Mouse (Mus musculus) forebrain, embryonic 14.5 days (tissue): Measurements from ENCODE around the gene Ptges2. TPM values are rescaled to one million over a fixed set of nuclear protein-coding genes. Genes with fewer than 3 reads are reported as not detected.

Source experiments
- ATAC-seq: fragments of 200-750 bp; cut with Nextera tagmentation; 2 replicates; pipeline ENCODE4 v1.8.0; 2017; ENCODE audit warnings: mild to moderate bottlenecking, moderate library complexity
- DNase-seq: peaks from one replicate; pipeline ENCODE4 v3.0.0-alpha.2; 2015; ENCODE audit warnings: low spot score
- H3K27ac ChIP-seq: fragments of 300-500 bp; sonication (generic); 2 replicates; pipeline ENCODE4 v1.5.1; 2014; ENCODE audit warnings: low read depth, mild to moderate bottlenecking, control low read depth, low read length, moderate library complexity
- H3K27me3 ChIP-seq: fragments of 300-500 bp; sonication (generic); replicated peaks from 2 replicates; pipeline ENCODE4 v1.6.1; 2014; ENCODE audit warnings: low read length, control low read depth, mixed read lengths; ENCODE audit not compliant: control insufficient read depth, insufficient read depth
- H3K36me3 ChIP-seq: fragments of 300-500 bp; sonication (generic); 2 replicates; pipeline ENCODE4 v1.6.1; 2014; ENCODE audit warnings: low read length, control low read depth; ENCODE audit not compliant: control insufficient read depth, insufficient read depth
- H3K4me1 ChIP-seq: fragments of 300-500 bp; sonication (generic); 2 replicates; pipeline ENCODE4 v1.6.1; 2014; ENCODE audit warnings: antibody characterized with exemption, low read length, control low read depth; ENCODE audit not compliant: control insufficient read depth, insufficient read depth
- H3K4me2 ChIP-seq: fragments of 300-500 bp; sonication (generic); 2 replicates; pipeline ENCODE4 v1.6.1; 2014; ENCODE audit warnings: mild to moderate bottlenecking, control low read depth, low read length
- H3K4me3 ChIP-seq: fragments of 300-500 bp; sonication (generic); 2 replicates; pipeline ENCODE4 v1.5.1; 2014; ENCODE audit warnings: low read depth, low read length, control low read depth
- H3K9ac ChIP-seq: fragments of 300-500 bp; sonication (generic); 2 replicates; pipeline ENCODE4 v1.6.1; 2014; ENCODE audit warnings: mild to moderate bottlenecking, low read length, control low read depth, moderate library complexity
- H3K9me3 ChIP-seq: fragments of 300-500 bp; sonication (generic); replicated peaks from 2 replicates; pipeline ENCODE4 v1.6.1; 2016; ENCODE audit warnings: low read length, control low read depth, mixed read lengths; ENCODE audit not compliant: control insufficient read depth
- WGBS: fragments of 180-500 bp; shearing (Covaris S2); extraction: QIAGEN DNeasy Blood & Tissue Kit; methylation state at CpG from one replicate; pipeline ENCODE4 v1.1.7; 2014; 5-methylcytosine and 5-hydroxymethylcytosine counted together
- polyA plus RNA-seq: library from polyadenylated mRNA; unstranded; fragments of >200 nt; fragmentation: Nextera tagmentation; extraction: Ambion mirVana; gene quantifications from 2 replicates; pipeline ENCODE4 v1.2.1, GENCODE M21; 2014

Ptges2 gene
- polyA plus RNA-seq, 1 experiment from 2014 or later, result 42.2 TPM

- Histone ChIP-seq H3K27me3 (no peaks in the 10 kb centered on the region), H3K27ac (no peak overlapping the region), H3K9ac (no peak overlapping the region), H3K4me3 (no peak overlapping the region), H3K4me1 (no peaks in the 10 kb centered on the region), H3K4me2 (no peak overlapping the region), H3K9me3 (no peaks in the 10 kb centered on the region), H3K36me3 (peaks cover 78% of the 10 kb centered on the region)
- DNase-seq, result no peak
- ATAC-seq, result no peak
- WGBS, result 93% methylated on average over 2 of the region's 2 CpGs
Observed at GRCm38 (mm10) chr2:32416556-32416955, 20.9 kb downstream of the Ptges2 start.

- Histone ChIP-seq H3K4me2 (no peak overlapping the region), H3K27ac (no peak overlapping the region), H3K9me3 (no peaks in the 10 kb centered on the region), H3K4me3 (no peak overlapping the region), H3K4me1 (no peaks in the 10 kb centered on the region), H3K36me3 (peaks cover 79% of the 10 kb centered on the region), H3K9ac (no peak overlapping the region), H3K27me3 (no peaks in the 10 kb centered on the region)
- ATAC-seq, result no peak
- no peak for DNase-seq
- WGBS, result 95% methylated on average over 8 of the region's 8 CpGs
Observed at GRCm38 (mm10) chr2:32417486-32417885, 21.8 kb downstream of the Ptges2 start.

GRCm38 (mm10) chr2:32418430-32419151 lies 22.9 kb downstream of the Ptges2 start:
- DNase-seq (no peak), ATAC-seq (no peak)
- H3K27me3 ChIP-seq, result no peaks in the 10 kb centered on the region
- WGBS, result 92% methylated on average over 12 of the region's 12 CpGs
- H3K4me1 ChIP-seq, result peaks cover 6% of the 10 kb centered on the region
- no peaks in the 10 kb centered on the region for H3K9me3 ChIP-seq
- H3K36me3 ChIP-seq, result peaks cover 79% of the 10 kb centered on the region
- no peak overlapping the region for H3K4me3 ChIP-seq
- no peak overlapping the region for H3K4me2 ChIP-seq
- H3K27ac ChIP-seq, result no peak overlapping the region
- H3K9ac ChIP-seq, result no peak overlapping the region

- WGBS, result 94% methylated on average over 3 of the region's 3 CpGs
- H3K4me1 ChIP-seq, result peaks cover 14% of the 10 kb centered on the region
- ATAC-seq (no peak), DNase-seq (no peak)
- H3K4me2 ChIP-seq, result no peak overlapping the region
- no peak overlapping the region for H3K27ac ChIP-seq
- no peaks in the 10 kb centered on the region for H3K27me3 ChIP-seq
- H3K9ac ChIP-seq, result no peak overlapping the region
- no peaks in the 10 kb centered on the region for H3K9me3 ChIP-seq
- no peak overlapping the region for H3K4me3 ChIP-seq
- H3K36me3 ChIP-seq, result peaks cover 72% of the 10 kb centered on the region
Observed at GRCm38 (mm10) chr2:32419359-32419758, 23.7 kb downstream of the Ptges2 start.

- DNase-seq (no peak), ATAC-seq (no peak)
- Histone ChIP-seq H3K4me1 (peaks cover 18% of the 10 kb centered on the region), H3K4me3 (no peak overlapping the region), H3K9me3 (no peaks in the 10 kb centered on the region), H3K36me3 (peaks cover 64% of the 10 kb centered on the region), H3K4me2 (no peak overlapping the region), H3K27ac (no peak overlapping the region), H3K9ac (no peak overlapping the region), H3K27me3 (no peaks in the 10 kb centered on the region)
- WGBS, result 93% methylated on average over 12 of the region's 12 CpGs
Observed at GRCm38 (mm10) chr2:32420066-32420608, 24.4 kb downstream of the Ptges2 start.

- Histone ChIP-seq H3K4me3 (no peak overlapping the region), H3K9ac (no peak overlapping the region), H3K36me3 (peaks cover 59% of the 10 kb centered on the region), H3K27ac (no peak overlapping the region), H3K4me1 (peaks cover 18% of the 10 kb centered on the region), H3K27me3 (no peaks in the 10 kb centered on the region), H3K9me3 (no peaks in the 10 kb centered on the region), H3K4me2 (no peak overlapping the region)
- DNase-seq, result no peak
- WGBS, result 85% methylated on average over 6 of the region's 6 CpGs
- no peak for ATAC-seq
Observed at GRCm38 (mm10) chr2:32420647-32421046, 25.0 kb downstream of the Ptges2 start.

- WGBS, result 91% methylated on average over 6 of the region's 6 CpGs
- Histone ChIP-seq H3K4me3 (no peak overlapping the region), H3K9ac (no peak overlapping the region), H3K4me2 (no peak overlapping the region), H3K27ac (no peak overlapping the region), H3K27me3 (no peaks in the 10 kb centered on the region), H3K36me3 (peaks cover 47% of the 10 kb centered on the region), H3K9me3 (no peaks in the 10 kb centered on the region), H3K4me1 (peaks cover 18% of the 10 kb centered on the region)
- ATAC-seq, result no peak
- DNase-seq, result no peak
Observed at GRCm38 (mm10) chr2:32421851-32422251, 26.2 kb downstream of the Ptges2 start.

GRCm38 (mm10) chr2:32423481-32424331 lies 28.0 kb downstream of the Ptges2 start:
- H3K4me2 ChIP-seq, result peak overlapping the region; percentile 51
- peak overlapping the region; percentile 50 for H3K9ac ChIP-seq
- peak overlapping the region; percentile 25 for H3K4me3 ChIP-seq
- no peaks in the 10 kb centered on the region for H3K9me3 ChIP-seq
- ATAC-seq (peak; percentile 74), DNase-seq (peak; percentile 86)
- H3K4me1 ChIP-seq, result peaks cover 31% of the 10 kb centered on the region
- no peaks in the 10 kb centered on the region for H3K27me3 ChIP-seq
- peaks cover 32% of the 10 kb centered on the region for H3K36me3 ChIP-seq
- peak overlapping the region; percentile 53; the same call in 1 of the 2 replicates for H3K27ac ChIP-seq
- WGBS, result 2% methylated on average over 14 of the region's 14 CpGs
